In the genomic region with DNA sequence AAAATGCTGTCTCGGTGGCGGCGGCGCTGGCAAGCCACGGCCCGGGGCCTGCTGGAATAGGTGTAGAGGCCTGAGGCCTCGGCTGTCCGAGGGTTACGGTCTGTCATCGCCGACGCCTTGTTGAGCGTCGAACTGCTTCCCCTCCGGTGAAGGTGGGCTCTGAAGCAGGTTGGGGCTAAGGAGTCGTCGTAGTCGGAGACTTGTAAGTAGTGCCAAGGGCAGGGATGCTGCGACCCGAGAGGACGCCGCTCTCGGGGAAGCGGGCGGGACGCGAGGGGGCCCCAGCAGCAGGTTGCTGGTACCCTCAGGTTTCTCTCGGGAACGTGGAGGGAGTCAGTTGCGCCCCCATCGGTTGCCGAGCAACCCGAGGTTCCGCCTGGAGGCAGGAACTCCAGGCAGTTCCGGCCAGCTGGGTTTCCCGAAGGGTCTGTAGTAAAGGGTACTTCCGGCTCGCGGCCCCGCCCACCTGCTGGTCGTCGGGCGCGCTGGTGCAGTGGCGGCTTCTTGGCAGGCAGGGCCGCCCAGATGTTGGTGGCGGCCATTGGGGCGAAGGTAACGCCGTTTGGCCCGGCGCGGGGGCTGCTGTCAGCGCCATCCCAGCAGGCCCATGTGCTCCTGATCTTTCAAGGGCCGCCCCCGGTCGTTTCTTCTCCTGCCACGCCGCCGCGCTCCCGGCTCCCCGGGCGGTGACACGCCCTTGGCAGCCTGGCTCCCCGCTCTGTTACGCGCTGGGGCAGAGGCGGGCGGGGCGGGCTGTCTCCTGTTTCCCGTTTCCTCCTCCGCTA, we compare ENCODE assay signal across 8 mouse cellular contexts. TPM values are rescaled to one million over a fixed set of nuclear protein-coding genes. Genes with fewer than 3 reads are reported as not detected.
DNase-seq lines count a peak whose midpoint lies in the region; ATAC-seq lines count a peak whose summit lies in the region.
"Not testable (repeated sequence)": the region's sequence is repeated elsewhere in the genome, so short reads cannot be mapped to it uniquely, and the experiment has no call there.

Gene Rsph3b, minus strand, starts transcription at position 699 of the 785 bp plus-strand sequence.

- H3K4me1 ChIP-seq in intestine, embryonic 16.5 days (ENCODE audit: control insufficient read depth, insufficient read depth, low read length) = not testable (repeated sequence)

- intact Hi-C loops in left cerebral cortex, postnatal 25 days (cut with DNase I) = not testable (repeated sequence)

- under 1% methylated on average over 63 of the region's 73 CpGs for WGBS in intestine, embryonic 16.5 days

- H3K4me3 ChIP-seq in intestine, embryonic 16.5 days (ENCODE audit: low read length) = peak within 1 kb of the TSS; percentile 58

- H3K4me2 ChIP-seq in intestine, embryonic 16.5 days (ENCODE audit: low read depth, low read length) = peak within 1 kb of the TSS; percentile 55

- DNase-seq in adrenal gland, adult 2 months = peak; percentile 94
- DNase-seq in embryo, embryonic 9.5 days (ENCODE audit: extremely low spot score) = peak; percentile 89
- peak; percentile 47 to 77 for DNase-seq in gastrocnemius, postnatal 4 days (ENCODE audit: low spot score in 2 of 2)
- DNase-seq in left cerebral cortex, postnatal 25 days (ENCODE audit: low spot score in 2 of 2) = peak; percentile 86 to 88
- peak; percentile 86 for DNase-seq in mesoderm, embryonic 11.5 days (ENCODE audit: low read depth, low spot score)
- peak; percentile 81 to 83 for DNase-seq in right cerebral cortex, postnatal 36 days (ENCODE audit: low spot score in 2 of 2)
- peak; percentile 77 to 78 for DNase-seq in urinary bladder, postnatal 4 days (ENCODE audit: low spot score in 2 of 2)

- H3K27me3 ChIP-seq in intestine, embryonic 16.5 days (replicated peaks; ENCODE audit: control insufficient read depth, insufficient read depth, low read length) = not testable (repeated sequence)

- ATAC-seq in intestine, embryonic 16.5 days = peak; percentile 98

- H3K36me3 ChIP-seq in intestine, embryonic 16.5 days (ENCODE audit: control insufficient read depth, insufficient read depth, low read length) = not testable (repeated sequence)

- peak within 1 kb of the TSS; percentile 67 for H3K9ac ChIP-seq in intestine, embryonic 16.5 days (ENCODE audit: low read depth, low read length)

- H3K27ac ChIP-seq in intestine, embryonic 16.5 days (ENCODE audit: low read length) = peak within 1 kb of the TSS; percentile 87

- not testable (repeated sequence) for H3K9me3 ChIP-seq in intestine, embryonic 16.5 days (ENCODE audit: control insufficient read depth, low read length)

RNA-seq across cellular contexts. Expression of gene Rsph3b, which starts in this region (rescaled TPM):
- 10 to 100 TPM; 40.9 to 49.0 TPM for total RNA-seq in adrenal gland, adult 2 months (2021)
- polyA plus RNA-seq in adrenal gland, adult 2 months (2012; rRNA removed) = 46.6 and 48.9 TPM in 2 replicates
- 10 to 100 TPM; 24.7 to 25.3 TPM for total RNA-seq in gastrocnemius, postnatal 4 days (2021)
- 47.5 and 47.9 TPM in 2 replicates for polyA plus RNA-seq in intestine, embryonic 16.5 days (2015; fragmentation: Nextera tagmentation; extraction: Ambion mirVana)
- total RNA-seq in left cerebral cortex, postnatal 25 days (2021) = 10 to 100 TPM; 31.3 to 32.3 TPM

Comparison
In these comparisons a context has a peak if more than half of its experiments do, and no peak if none do; other contexts are left out.
1. Peak in every context shown above with its lines: DNase-seq, ATAC-seq, H3K4me3 ChIP-seq and H3K27ac ChIP-seq.